Mouse (Mus musculus): ENCODE results near the gene Ggt5.

The Ggt5 gene

DNA sequence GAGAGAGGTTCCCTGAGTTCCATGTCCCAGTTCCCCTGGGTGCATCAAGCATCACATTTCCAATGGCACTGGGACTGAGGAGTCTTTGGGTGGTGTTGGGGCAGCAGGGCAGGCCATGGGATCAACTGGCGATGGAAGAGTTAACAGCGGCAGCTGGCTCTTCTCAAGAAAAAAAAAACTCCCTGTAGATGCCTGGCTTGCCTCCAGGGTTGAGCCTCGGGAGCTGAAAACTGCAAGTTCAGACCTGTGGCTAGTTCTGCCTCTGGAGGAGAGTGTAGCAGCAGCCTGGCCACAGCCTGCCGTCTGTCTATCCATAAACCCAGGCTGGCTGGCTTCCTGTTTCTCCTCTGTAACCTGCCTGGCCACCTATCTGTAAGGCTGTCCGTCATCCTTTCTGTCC lies at the start of gene Ggt5:
TSS of gene Ggt5 (plus strand) at position 212 of the 400 bp plus-strand sequence.
- DNase-seq = peak; percentile 50

- no peak for DNase-seq
Observed at GRCm38 (mm10) chr10:75547901-75548300, 41.2 kb upstream of the Ggt5 start.

DNA sequence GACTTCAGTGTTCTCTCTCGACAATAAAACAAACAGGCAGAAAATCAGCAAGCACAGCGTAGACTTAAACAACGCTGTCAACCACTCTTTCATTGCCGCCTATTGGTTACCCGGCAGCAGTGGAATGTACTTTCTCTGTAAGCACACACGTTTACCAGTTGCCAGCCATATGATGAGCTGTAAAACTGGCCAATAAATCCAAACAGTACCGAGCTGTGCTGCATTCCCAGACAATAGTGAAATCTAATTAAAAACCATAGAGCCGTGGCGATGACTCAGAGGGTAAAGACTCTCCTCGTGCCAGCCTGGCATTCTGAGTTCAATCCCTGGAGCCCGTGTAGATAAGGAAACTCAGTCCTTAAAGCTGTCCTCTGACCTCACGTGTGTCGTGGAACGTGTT lies 40.7 kb upstream of the Ggt5 start:
- DNase-seq = no peak

DNA sequence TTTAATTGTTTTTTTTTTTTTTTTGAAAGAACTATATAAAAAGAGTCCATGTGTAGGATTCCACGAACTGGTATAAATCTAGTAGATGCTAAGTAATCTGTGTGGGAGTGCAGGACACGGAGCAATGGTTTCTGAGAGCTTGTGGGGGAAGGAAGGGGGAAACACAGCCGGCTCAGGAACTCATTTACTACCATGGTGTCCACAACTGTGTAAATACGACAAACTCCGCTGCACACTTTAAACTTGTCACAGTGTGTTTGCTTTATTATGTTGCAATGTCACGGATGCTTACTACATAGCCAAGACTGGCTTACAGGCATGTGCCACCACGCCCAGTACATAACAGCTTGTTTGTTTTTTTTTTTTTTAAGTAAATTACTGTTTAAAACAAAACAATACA lies 39.3 kb upstream of the Ggt5 start:
- no peak for DNase-seq

DNA sequence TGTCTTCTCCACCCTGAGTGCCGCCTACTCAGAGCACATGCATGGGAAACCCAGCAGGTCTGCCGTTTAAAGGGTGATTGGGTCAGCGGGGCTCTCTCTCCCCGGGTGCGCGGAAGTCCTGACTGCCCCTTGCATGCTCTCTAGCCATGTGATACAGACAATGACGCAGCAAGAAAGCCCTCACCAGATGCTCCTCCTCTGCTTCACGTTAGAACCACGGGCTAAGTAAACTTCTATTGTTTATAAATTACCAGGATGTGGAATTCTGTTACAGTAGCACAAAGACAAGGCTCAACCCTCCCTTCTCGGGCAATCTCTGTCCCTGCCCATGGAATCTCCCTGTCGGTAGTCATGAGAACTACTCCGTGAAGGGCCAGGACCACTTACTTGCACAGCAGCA lies 38.0 kb upstream of the Ggt5 start:
- DNase-seq = peak; percentile 4

GRCm38 (mm10) chr10:75552106-75552505 lies 37.0 kb upstream of the Ggt5 start:
- no peak for DNase-seq

GRCm38 (mm10) chr10:75552701-75553450 lies 36.3 kb upstream of the Ggt5 start:
- peak; percentile 4 for DNase-seq

GRCm38 (mm10) chr10:75554090-75554489 lies 35.0 kb upstream of the Ggt5 start:
- DNase-seq = no peak

DNA sequence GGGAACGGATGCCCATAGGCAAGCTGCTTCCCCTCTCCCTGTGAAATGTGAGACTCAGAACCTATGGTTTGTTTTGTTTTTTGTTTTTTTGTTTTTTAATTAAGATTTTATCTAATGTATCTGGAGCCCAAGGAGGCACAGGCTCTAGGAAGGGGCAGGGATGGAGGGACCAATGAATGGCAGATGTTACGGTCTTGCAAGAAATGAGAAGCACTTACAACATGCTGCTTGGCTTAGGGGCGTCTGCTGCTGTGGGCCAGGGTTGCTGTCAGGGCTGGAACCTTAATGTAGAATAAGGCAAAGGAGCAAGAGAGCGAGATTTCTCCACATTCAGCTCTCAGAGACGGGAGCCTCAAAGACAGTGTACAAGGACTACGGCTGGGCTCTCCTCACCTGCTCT lies 33.6 kb upstream of the Ggt5 start:
- DNase-seq = no peak

DNA sequence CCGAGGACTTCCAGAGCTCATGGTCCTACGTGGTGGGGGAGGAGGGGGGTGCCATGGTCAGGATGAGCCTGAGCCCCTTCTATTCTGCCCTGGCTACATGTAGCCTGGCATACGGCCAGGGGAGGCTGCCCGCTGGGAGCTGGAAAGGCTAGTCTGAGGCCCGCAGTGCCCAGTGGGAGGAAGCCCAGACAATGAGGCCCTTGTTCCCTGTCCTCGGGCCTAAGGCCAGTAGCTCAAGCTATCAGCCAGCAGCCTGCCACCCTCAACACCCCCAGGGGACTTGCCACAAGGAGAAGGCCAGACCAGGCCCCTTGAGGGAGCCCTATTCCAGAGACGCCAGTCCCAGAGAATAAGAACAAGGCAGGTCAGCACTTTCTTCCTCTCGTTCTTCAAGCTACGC lies 33.1 kb upstream of the Ggt5 start:
- DNase-seq = peak; percentile 6

GRCm38 (mm10) chr10:75558515-75558914 lies 30.6 kb upstream of the Ggt5 start:
- no peak for DNase-seq

DNA sequence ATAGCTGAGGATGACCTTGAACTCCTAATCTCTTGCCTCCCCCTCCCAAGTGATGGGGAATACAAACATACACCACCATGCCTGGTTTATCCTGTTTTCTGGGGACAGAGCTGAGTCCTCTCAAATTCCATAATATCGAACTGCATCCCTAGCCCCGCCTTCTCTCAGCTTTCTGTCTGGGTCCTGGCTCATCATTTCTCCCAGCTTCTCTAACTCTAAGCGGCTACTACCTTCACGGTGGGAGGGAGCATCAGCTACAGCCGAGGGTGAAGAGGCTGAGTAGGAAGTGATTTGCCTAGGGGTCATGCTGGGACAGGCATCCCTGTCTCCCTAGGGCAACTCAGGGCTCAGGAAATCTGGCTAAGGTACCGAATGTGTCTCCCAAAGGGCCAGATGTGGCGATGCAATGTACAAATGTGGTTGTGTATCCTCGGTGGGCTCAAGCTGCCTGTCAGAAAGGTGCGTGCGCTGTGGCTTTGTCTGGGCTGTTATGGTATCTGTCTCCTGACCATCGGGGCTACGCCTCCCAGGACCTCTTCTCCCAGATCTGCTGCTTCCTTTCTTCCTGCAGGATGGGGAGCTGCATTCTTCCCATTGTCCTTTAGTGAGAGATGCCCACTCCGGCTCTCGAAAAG lies 30.0 kb upstream of the Ggt5 start:
- peak; percentile 6 for DNase-seq

GRCm38 (mm10) chr10:75559676-75560548 lies 29.2 kb upstream of the Ggt5 start, which contains the start of gene Lrrc75b:
Gene Lrrc75b, minus strand, starts transcription at chr10:75560330.
- DNase-seq = peak; percentile 57

DNA sequence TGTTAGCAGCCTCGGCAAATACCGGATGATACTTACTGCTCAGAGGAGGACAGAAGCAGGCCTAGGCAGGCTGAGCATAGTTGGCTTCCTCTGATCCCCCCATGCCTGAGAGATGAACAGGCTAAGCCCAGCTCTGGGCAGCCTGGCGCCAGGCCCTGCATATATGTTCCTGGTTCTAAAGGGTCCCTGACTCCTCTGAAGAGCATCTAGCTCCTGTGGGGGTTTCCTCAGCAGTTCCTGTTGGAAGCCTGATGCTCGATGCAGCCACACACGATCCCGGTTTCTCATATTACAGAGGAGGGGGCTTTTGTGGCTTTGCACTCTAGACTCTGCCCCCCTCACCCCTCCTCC lies 28.6 kb upstream of the Ggt5 start:
- peak; percentile 8 for DNase-seq

- peak; percentile 6 for DNase-seq
Observed at GRCm38 (mm10) chr10:75561071-75561654, 28.0 kb upstream of the Ggt5 start, which contains the start of gene Ggt1. Gene Ggt1, plus strand, starts transcription at chr10:75561604.

- DNase-seq = peak; percentile 4
Observed at GRCm38 (mm10) chr10:75562596-75562995, 26.5 kb upstream of the Ggt5 start.

DNA sequence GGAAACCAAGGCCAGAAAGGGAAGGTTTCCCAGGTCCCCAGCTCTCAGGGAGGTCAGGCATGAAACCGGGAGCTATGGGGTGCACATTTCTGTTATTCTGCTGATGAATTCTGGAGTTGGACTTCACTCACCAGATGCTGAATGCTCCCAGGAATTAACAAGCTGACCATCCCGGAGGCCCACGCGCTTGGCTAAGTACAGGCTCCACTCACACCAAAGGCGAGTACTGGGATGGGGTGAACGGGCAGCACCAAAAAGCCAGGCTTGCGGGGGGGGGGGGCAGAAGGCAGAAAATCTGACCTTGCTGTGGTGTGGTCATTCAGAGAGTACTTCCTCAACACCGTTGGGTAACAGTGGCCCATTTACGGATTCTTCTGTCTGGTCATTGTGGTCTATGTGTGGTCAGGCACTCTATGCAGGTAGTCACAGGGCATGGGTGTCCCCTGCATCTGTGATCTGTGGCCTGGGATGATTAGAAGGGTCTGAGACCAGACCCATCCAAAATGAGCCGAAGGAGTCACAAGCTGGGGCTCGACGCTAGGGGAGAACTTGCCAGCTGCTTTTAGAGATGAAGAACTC lies 24.4 kb upstream of the Ggt5 start:
- DNase-seq = peak; percentile 14

- DNase-seq = peak; percentile 67
Observed at GRCm38 (mm10) chr10:75565436-75565835, 23.7 kb upstream of the Ggt5 start.

- no peak for DNase-seq
Observed at GRCm38 (mm10) chr10:75565906-75566305, 23.2 kb upstream of the Ggt5 start.

- peak; percentile 42 for DNase-seq
Observed at GRCm38 (mm10) chr10:75566321-75566720, 22.8 kb upstream of the Ggt5 start.

GRCm38 (mm10) chr10:75566765-75567164 lies 22.4 kb upstream of the Ggt5 start:
- DNase-seq = peak; percentile 4

- DNase-seq = no peak
Observed at GRCm38 (mm10) chr10:75568029-75568428, 21.1 kb upstream of the Ggt5 start.

DNA sequence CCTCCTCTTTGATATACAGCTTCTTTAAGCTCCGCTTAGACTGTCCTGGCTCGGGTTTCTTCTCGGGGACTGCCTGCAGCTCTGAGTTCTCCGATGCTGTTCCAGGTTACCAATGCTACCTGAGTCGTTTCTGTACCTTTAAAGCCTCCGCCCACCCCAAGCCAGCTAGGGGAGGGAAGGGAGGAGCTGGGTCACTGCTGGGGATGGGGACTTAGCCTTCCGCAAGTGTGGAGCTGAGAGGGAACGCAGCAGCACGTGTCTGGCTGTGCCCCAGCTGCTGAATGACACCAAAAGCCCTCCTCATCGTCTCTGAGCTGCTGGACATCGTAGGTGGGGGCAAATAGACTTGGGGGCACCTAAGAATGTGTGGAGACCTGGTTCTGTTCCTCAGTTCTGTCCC lies 20.7 kb upstream of the Ggt5 start:
- DNase-seq = peak; percentile 9

All from thymus, postnatal 4 days (tissue).